Mouse (Mus musculus) myocyte (in vitro differentiated cells): Measurements from ENCODE around the gene Thsd7a. TPM values are rescaled to one million over a fixed set of nuclear protein-coding genes. Genes with fewer than 3 reads are reported as not detected.

Experiments
- H3K27me3 ChIP-seq: one replicate; pipeline ENCODE4 v1.6.1; 2011; ENCODE audit not compliant: control insufficient read depth, insufficient read depth, insufficient read length
- H3K36me3 ChIP-seq: one replicate; pipeline ENCODE4 v1.6.1; 2011; ENCODE audit not compliant: control insufficient read depth, insufficient read depth
- H3K4me2 ChIP-seq: one replicate; pipeline ENCODE4 v1.6.1; 2011; ENCODE audit warnings: low read depth, control low read depth
- H3K4me3 ChIP-seq: one replicate; pipeline ENCODE4 v1.5.1; 2011; ENCODE audit warnings: mild to moderate bottlenecking, control low read depth, moderate library complexity
- H3K79me2 ChIP-seq: one replicate; pipeline ENCODE4 v1.6.1; 2011; ENCODE audit not compliant: control insufficient read depth, insufficient read depth
- H3ac ChIP-seq: one replicate; pipeline ENCODE4 v1.6.1; 2011; ENCODE audit not compliant: control insufficient read depth, insufficient read length
- CEBPB ChIP-seq: IDR thresholded peaks from 2 replicates; pipeline ENCODE4 v1.6.1; 2011; ENCODE audit warnings: mild to moderate bottlenecking, moderate library complexity; ENCODE audit not compliant: poor library complexity, insufficient read depth, severe bottlenecking
- E2F4 ChIP-seq: IDR thresholded peaks from one replicate; pipeline ENCODE4 v1.6.1; 2011; ENCODE audit warnings: mild to moderate bottlenecking, control low read depth, moderate library complexity; ENCODE audit not compliant: insufficient read depth
- MAX ChIP-seq: IDR thresholded peaks from one replicate; pipeline ENCODE4 v1.6.1; 2011; ENCODE audit warnings: low read depth, mild to moderate bottlenecking, control low read depth
- MYOD1 ChIP-seq, 3 experiments: IDR thresholded peaks; one replicate each; pipeline ENCODE4 v1.6.1; 2011; ENCODE audit warnings: control low read depth in 2 of 3, low read depth in 2 of 3, mild to moderate bottlenecking in 2 of 3, moderate library complexity in 1 of 3; ENCODE audit not compliant: insufficient read length in 2 of 3, control insufficient read depth in 1 of 3
- MYOG ChIP-seq, 3 experiments: IDR thresholded peaks; one replicate each; pipeline ENCODE4 v1.6.1; 2011; ENCODE audit warnings: control low read depth in 2 of 3, low read depth in 2 of 3, mild to moderate bottlenecking in 2 of 3; ENCODE audit not compliant: insufficient read length in 2 of 3, control insufficient read depth in 1 of 3, insufficient read depth in 1 of 3
- POLR2A ChIP-seq: IDR thresholded peaks from one replicate; pipeline ENCODE4 v1.6.1; 2011; ENCODE audit warnings: low read depth, mild to moderate bottlenecking, control low read depth, moderate library complexity; ENCODE audit not compliant: insufficient read length
- POLR2AphosphoS2 ChIP-seq: IDR thresholded peaks from one replicate; pipeline ENCODE4 v1.6.1; 2011; ENCODE audit warnings: low read depth, control low read depth; ENCODE audit not compliant: insufficient read length
- REST ChIP-seq: IDR thresholded peaks from one replicate; pipeline ENCODE4 v1.6.1; 2011; ENCODE audit warnings: mild to moderate bottlenecking, control low read depth, moderate library complexity; ENCODE audit not compliant: insufficient read depth, insufficient read length
- SRF ChIP-seq: IDR thresholded peaks from one replicate; pipeline ENCODE4 v1.6.1; 2011; ENCODE audit warnings: low read depth; ENCODE audit not compliant: control insufficient read depth, insufficient read length
- TCF12 ChIP-seq: IDR thresholded peaks from one replicate; pipeline ENCODE4 v1.6.1; 2011; ENCODE audit warnings: mild to moderate bottlenecking, control low read depth; ENCODE audit not compliant: poor library complexity, insufficient read depth, severe bottlenecking
- TCF3 ChIP-seq: IDR thresholded peaks from one replicate; pipeline ENCODE4 v1.6.1; 2011; ENCODE audit warnings: low read depth, control low read depth; ENCODE audit not compliant: insufficient read length
- USF1 ChIP-seq: IDR thresholded peaks from one replicate; pipeline ENCODE4 v1.6.1; 2011; ENCODE audit warnings: low read depth, mild to moderate bottlenecking, control low read depth, moderate library complexity
- polyA plus RNA-seq: library from polyadenylated mRNA; unstranded; fragments of >200 nt; fragmentation: generic; extraction: Trizol; gene quantifications from one replicate; pipeline ENCODE4 v1.2.1, GENCODE M21; 2012; ENCODE audit warnings: missing spikeins

Thsd7a gene
- polyA plus RNA-seq, 1 experiment = 5.0 TPM

DNA sequence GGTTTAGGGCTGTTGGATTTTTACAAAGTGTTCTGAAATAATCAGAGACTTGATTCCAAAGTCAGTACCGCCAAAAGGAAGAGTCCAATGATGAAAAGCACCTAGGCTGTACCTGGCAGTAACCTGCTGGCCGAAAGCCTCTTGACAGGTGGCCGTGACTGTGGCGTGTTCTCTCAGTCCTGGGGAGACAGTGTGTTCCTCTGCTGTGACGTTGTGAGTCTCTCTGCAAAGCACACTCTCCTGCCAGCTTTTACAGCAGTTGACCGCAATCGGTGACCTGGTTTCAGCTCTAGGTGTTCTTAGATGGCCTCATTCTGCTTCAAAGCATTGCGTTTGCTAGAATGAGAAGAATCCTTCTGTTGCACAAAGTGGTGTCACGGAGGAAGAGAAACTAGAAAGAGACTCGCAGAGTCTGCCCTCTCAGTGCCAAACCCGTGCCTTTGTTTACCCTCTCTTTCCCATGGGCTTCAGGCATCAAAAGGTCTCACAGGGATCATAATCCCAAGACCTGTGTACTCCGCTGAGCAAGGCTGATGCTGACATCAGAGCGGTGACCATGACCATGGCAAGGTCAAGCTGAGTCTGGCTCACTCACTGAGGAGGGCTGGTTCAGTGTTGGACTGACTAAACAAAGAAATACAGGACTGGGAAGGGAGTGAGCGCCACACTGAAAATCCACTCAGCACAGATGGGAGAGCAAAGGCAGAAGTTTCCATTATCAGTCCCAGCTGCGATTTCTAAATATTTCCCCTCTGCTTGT is 486.4 kb downstream of the Thsd7a start:
- H3K79me2 ChIP-seq = no peaks in the 10 kb centered on the region
- no peak overlapping the region for H3ac ChIP-seq
- no peak overlapping the region for H3K4me2 ChIP-seq
- no peak for TF ChIP-seq USF1
- no peak for TF ChIP-seq POLR2A
- TF ChIP-seq E2F4 = no peak
- TF ChIP-seq REST = no peak
- TF ChIP-seq TCF3 = no peak
- TF ChIP-seq CEBPB = no peak
- TF ChIP-seq TCF12 = no peak
- TF ChIP-seq SRF = no peak
- no peak for TF ChIP-seq POLR2AphosphoS2
- TF ChIP-seq MYOG (IDR thresholded peaks at IDR 0.05; ENCODE audit: control insufficient read depth in 1 of 3, insufficient read depth in 1 of 3, insufficient read length in 2 of 3, low read depth in 2 of 3) = no peak
- TF ChIP-seq MAX = no peak
- no peak for TF ChIP-seq MYOD1 (IDR thresholded peaks at IDR 0.05; ENCODE audit: control insufficient read depth in 1 of 3, insufficient read length in 2 of 3, low read depth in 2 of 3)
- no peak overlapping the region for H3K4me3 ChIP-seq
- H3K27me3 ChIP-seq = no peaks in the 10 kb centered on the region
- H3K36me3 ChIP-seq = no peaks in the 10 kb centered on the region
